Mouse (Mus musculus) liver, postnatal 0 days (tissue): ENCODE results near the gene Phactr3.

ENCODE experiments used
- CTCF ChIP-seq: sonication (generic); IDR thresholded peaks from 2 replicates; pipeline ENCODE4 v1.5.1; 2016; ENCODE audit warnings: antibody characterized with exemption, low read depth
- EP300 ChIP-seq: IDR thresholded peaks from 2 replicates; pipeline ENCODE4 v1.6.1; 2016; ENCODE audit warnings: antibody characterized with exemption, low read depth, mild to moderate bottlenecking

DNA sequence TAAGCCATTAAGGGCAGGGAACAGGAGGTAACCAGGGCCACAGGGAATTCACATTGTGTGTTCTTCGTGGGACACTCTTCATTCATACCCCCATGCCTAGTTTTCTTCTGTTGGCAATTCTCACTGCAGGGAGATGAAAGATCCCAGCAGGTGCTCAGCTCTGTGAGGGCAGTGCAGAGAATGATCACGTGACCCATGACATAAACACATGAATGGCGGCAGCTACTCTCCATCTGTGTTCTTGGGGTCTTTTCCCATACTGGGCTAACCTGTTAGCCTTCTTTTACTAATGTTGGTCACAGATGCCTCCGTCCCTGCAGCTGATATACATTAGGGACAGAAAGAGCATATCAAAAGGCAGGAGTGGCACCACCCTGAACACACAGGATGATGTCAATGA lies 16.9 kb downstream of the Phactr3 start:
- TF ChIP-seq CTCF (no peak), EP300 (no peak)
